Mouse (Mus musculus) urinary bladder, postnatal 25 days (tissue): ENCODE results near the gene Prr9.

Experiments used
- DNase-seq: peaks from one replicate; pipeline ENCODE4 v3.0.0; 2022; ENCODE audit warnings: low spot score

The Prr9 gene

GRCm38 (mm10) chr3:92123847-92124246, at the start of gene Prr9:
Prr9 (minus strand) TSS chr3:92123947.
- DNase-seq = no peak

GRCm38 (mm10) chr3:92169847-92170246, 46.1 kb upstream of the Prr9 start:
- no peak for DNase-seq

GRCm38 (mm10) chr3:92153322-92153721, 29.6 kb upstream of the Prr9 start:
- DNase-seq = peak; percentile 35

- peak; percentile 38 for DNase-seq
These were observed 27.0 kb upstream of the Prr9 start for GRCm38 (mm10) chr3:92150631-92151277.

GRCm38 (mm10) chr3:92147913-92148312, 24.2 kb upstream of the Prr9 start:
- no peak for DNase-seq

GRCm38 (mm10) chr3:92147420-92147819, 23.7 kb upstream of the Prr9 start:
- no peak for DNase-seq

GRCm38 (mm10) chr3:92142644-92143043, 18.9 kb upstream of the Prr9 start, which contains the start of gene Lelp1:
Lelp1 (minus strand) TSS chr3:92142744.
- DNase-seq = no peak

- DNase-seq = no peak
These were observed 2.8 kb downstream of the Prr9 start for GRCm38 (mm10) chr3:92120902-92121301.

- DNase-seq = peak; percentile 11
These were observed 5.8 kb downstream of the Prr9 start for GRCm38 (mm10) chr3:92117930-92118329.

GRCm38 (mm10) chr3:92111526-92111925, 12.2 kb downstream of the Prr9 start:
- no peak for DNase-seq

GRCm38 (mm10) chr3:92110790-92111189, 13.0 kb downstream of the Prr9 start:
- no peak for DNase-seq

- DNase-seq = peak; percentile 19
These were observed 17.2 kb downstream of the Prr9 start for GRCm38 (mm10) chr3:92106582-92106981.

GRCm38 (mm10) chr3:92083042-92083441, 40.7 kb downstream of the Prr9 start, which contains the start of gene Lor:
Lor (minus strand) TSS chr3:92083142.
- DNase-seq = no peak

GRCm38 (mm10) chr3:92081285-92081931, 42.3 kb downstream of the Prr9 start:
- DNase-seq = peak; percentile 12

GRCm38 (mm10) chr3:92080462-92081284, 43.1 kb downstream of the Prr9 start:
- peak; percentile 30 for DNase-seq
